Mouse (Mus musculus) cerebellum, adult 9-11 months (tissue): ENCODE data around the gene St8sia1.
A peak's percentile ranks its signal among the peaks of the same experiment; 100 is the strongest.

Source experiments
- DNase-seq: peaks from one replicate; pipeline ENCODE4 v3.0.0; 2022

St8sia1 gene

GRCm38 (mm10) chr6:142859946-142860345 is 104.3 kb downstream of the St8sia1 start:
- DNase-seq: no peak

GRCm38 (mm10) chr6:142858937-142859336 is 105.3 kb downstream of the St8sia1 start:
- DNase-seq: no peak

- no peak for DNase-seq
Measured at GRCm38 (mm10) chr6:142856258-142856874, 107.9 kb downstream of the St8sia1 start.

GRCm38 (mm10) chr6:142855761-142856160 is 108.5 kb downstream of the St8sia1 start:
- DNase-seq: no peak

- no peak for DNase-seq
Measured at GRCm38 (mm10) chr6:142852419-142853377, 111.6 kb downstream of the St8sia1 start.

- no peak for DNase-seq
Measured at GRCm38 (mm10) chr6:142850436-142850835, 113.8 kb downstream of the St8sia1 start.

GRCm38 (mm10) chr6:142849326-142849725 is 114.9 kb downstream of the St8sia1 start:
- no peak for DNase-seq

GRCm38 (mm10) chr6:142847914-142848674 is 116.2 kb downstream of the St8sia1 start:
- no peak for DNase-seq

- DNase-seq: no peak
Measured at GRCm38 (mm10) chr6:142846855-142847254, 117.4 kb downstream of the St8sia1 start.

- no peak for DNase-seq
Measured at GRCm38 (mm10) chr6:142845066-142845465, 119.2 kb downstream of the St8sia1 start.

GRCm38 (mm10) chr6:142844061-142844460 is 120.2 kb downstream of the St8sia1 start:
- DNase-seq: no peak

GRCm38 (mm10) chr6:142838501-142838900 is 125.8 kb downstream of the St8sia1 start:
- DNase-seq: no peak

- DNase-seq: no peak
Measured at GRCm38 (mm10) chr6:142837326-142837725, 126.9 kb downstream of the St8sia1 start.

GRCm38 (mm10) chr6:142835726-142836125 is 128.5 kb downstream of the St8sia1 start:
- DNase-seq: no peak

- DNase-seq: no peak
Measured at GRCm38 (mm10) chr6:142834911-142835310, 129.3 kb downstream of the St8sia1 start.

- DNase-seq: no peak
Measured at GRCm38 (mm10) chr6:142831706-142832105, 132.5 kb downstream of the St8sia1 start.

GRCm38 (mm10) chr6:142831243-142831642 is 133.0 kb downstream of the St8sia1 start:
- DNase-seq: no peak

GRCm38 (mm10) chr6:142830221-142830620 is 134.0 kb downstream of the St8sia1 start:
- DNase-seq: no peak

- no peak for DNase-seq
Measured at GRCm38 (mm10) chr6:142825449-142825848, 138.8 kb downstream of the St8sia1 start.

GRCm38 (mm10) chr6:142823008-142823787 is 141.1 kb downstream of the St8sia1 start:
- DNase-seq: no peak

GRCm38 (mm10) chr6:142818306-142818705 is 145.9 kb downstream of the St8sia1 start:
- DNase-seq: no peak

GRCm38 (mm10) chr6:142815513-142815912 is 148.7 kb downstream of the St8sia1 start:
- DNase-seq: peak; percentile 13
